Mouse (Mus musculus) cerebellum, postnatal 36 days (tissue): ENCODE measurements around the gene Ankrd40.

Experiments
- DNase-seq, 2 experiments: peaks; one replicate each; pipeline ENCODE4 v3.0.0; 2021 to 2022; ENCODE audit warnings: mixed read lengths in 2 of 2

Gene Ankrd40

GRCm38 (mm10) chr11:94327693-94328643, at the start of gene Ankrd40:
Ankrd40 (plus strand) TSS chr11:94328001.
- DNase-seq, result peak; percentile 97 to 98

- DNase-seq, result peak in 1 of 2 experiments; percentile 27
These were observed 46.3 kb upstream of the Ankrd40 start, which contains the start of gene Gm21885 for GRCm38 (mm10) chr11:94281199-94282181. Gm21885 (plus strand) TSS chr11:94281873.

DNA sequence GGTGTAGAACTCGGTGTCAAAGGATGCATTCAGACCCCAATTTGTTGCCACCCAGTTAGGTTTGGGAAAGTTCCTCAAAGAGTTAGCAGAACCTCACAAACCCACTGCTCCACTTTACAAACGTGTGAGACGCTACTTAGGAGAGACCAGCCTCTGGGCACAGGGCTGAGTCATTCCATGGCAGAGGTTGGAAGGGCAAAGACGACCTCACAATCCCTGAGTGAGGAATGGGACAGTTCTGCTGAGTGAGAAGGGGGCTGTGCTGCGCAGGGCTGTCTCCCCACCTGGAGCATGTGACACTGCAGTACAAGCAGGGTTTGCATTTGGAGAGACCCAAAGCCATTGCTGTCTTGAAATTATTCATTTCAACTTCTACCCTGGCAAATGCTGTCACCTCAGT, 45.5 kb upstream of the Ankrd40 start:
- no peak for DNase-seq

DNA sequence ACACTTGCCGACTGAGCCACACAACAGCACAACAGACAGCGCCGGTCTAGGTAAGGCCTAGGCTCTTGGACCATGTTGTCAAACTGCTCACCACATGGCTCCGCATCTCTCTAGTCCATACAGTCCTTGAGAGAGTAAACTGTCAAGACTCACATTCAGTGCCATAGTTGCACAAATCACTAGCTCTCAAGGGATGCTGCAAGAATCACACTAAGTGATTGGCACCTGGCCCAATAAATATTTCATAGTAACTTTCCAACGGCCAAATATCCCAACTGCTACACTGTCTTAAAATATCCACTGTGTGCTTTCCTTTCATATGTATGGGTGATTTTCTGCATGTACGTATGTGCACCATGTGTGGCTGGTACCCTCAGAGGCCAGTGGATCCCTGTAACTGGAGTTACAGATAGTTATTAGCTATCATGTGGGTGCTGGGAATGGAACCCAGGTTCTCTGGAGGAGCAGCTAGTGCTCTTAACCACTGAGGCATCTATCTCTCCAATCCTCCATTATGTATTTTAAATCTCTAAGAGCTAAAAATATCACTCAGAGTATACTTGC, 44.2 kb upstream of the Ankrd40 start:
- no peak for DNase-seq

- DNase-seq, result no peak
These were observed 41.8 kb upstream of the Ankrd40 start for GRCm38 (mm10) chr11:94285886-94286574.

DNA sequence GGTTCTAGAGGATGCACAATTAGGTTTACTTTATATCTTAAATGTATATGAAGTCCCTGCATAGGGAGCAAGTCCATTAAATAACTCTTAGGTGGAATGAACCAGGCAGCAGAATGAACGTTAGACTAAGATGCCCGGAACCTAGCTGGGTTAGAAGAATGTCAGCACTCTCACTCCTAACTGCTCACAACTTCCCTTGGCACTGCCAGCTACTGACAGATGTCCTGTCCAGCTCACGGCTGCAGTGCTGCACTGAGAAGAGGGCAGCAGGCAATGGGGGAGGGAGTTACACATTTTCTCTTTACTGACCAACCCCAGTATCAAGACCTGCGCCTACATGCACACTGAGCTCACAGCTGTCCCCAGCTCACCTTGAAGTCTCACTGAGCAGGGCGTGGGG, 40.7 kb upstream of the Ankrd40 start:
- DNase-seq, result no peak

DNA sequence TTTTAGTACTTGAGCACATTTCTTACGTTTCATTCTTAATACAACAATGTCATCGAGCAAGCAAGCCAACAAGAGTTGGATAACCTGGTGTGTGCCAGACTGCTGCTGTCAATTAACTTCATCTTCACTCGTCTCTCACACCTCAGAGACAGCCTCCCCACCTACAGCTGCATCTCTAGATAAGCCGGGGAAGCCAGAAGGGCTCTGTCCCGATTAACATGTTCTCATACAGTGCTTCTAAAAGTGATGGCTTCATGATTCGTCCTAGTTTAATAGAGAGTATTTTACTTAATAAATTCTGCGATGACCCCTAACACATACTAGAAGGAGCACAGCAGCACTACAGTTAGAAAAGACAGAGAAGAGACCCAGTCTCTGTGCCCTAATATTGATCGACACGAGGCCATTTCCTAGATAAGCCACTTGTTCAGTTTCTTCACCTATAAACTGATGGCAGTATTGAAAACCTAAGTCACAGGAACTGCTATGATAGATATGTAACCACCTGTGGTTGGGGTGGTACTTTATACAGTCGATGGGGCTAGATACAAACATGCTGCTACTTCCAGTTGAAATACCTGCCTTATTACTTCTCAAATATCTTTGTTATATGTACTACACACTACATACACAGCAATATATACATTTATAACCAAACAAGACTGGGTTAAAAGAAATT, 37.6 kb upstream of the Ankrd40 start:
- no peak for DNase-seq

DNA sequence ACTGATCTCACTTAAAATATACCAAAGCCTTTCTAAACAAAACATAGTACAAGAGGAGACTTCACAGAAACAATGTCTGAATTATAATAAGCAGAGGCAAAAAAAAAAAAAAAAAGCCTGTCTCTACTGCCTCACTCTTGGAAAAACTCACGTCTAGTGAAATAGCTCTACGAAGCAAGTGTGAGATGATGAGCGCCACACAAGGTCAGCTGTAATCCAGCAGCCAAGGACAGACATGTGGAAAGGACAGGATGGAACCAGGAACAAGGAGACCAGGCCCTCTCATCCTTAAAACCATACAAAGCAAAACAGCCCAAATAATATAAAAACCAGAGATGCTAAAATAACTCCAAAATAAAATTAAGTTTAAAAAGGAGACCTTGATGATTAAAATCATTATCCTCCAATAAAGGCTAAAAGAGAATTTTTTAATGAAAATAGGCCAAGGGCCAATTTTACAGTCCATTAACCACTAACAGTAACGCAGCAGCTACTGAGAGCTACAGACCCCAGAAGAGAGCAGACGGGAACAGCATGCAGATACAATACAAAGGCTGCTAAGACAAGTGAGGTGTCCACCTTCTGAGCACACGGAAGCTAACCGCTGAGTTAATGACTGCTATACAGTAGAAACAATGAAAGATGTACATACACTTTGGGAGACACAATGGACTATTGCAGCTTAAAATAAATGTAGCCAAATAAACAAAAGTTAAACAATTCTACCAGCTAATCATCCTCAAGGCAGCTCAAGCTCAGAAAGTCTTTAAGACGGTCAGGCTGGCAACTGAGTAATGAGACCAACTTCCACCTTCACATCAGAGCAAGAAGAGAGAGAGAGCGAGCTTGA, 32.6 kb upstream of the Ankrd40 start:
- no peak for DNase-seq

GRCm38 (mm10) chr11:94312733-94313132, 15.1 kb upstream of the Ankrd40 start:
- DNase-seq, result no peak

- no peak for DNase-seq
These were observed 13.6 kb upstream of the Ankrd40 start for GRCm38 (mm10) chr11:94314098-94314652.

DNA sequence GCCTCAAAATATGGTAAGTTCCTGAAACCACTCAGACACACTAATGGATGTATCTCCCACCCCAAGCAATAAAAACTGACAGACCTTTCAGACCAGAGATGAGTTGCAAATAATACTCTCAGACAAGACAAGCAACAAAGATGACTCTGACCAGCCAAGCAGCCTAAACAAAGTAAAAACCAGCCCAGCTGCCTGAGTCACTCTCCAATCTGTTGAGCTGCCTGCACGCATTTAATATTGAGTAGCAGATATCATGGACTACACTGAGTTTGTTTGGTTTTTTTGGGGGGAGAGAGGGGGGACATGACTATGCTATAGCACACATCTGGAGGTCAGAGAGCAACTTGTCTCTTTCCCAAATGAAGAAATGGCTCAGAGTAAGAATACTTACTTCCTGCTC, 12.5 kb upstream of the Ankrd40 start:
- DNase-seq, result no peak

DNA sequence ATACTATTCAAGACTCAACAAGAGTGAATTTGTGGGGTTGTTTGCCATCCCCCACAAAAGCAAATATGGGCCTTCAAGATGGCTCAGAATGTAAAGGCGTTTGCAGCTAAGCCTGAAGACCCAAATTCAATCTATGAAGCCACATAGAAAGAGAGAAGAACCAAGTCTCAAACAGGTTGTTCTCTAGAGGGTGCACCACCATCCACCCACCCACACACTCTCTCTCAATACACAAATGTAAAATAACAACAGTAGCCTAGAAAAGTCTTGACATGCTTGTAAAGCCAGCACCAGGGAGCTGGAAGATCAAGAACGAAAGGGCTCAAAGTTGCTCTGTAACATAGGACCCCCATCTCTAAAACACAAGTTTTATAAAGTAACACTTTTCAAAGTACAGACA, 11.3 kb upstream of the Ankrd40 start:
- DNase-seq, result no peak

DNA sequence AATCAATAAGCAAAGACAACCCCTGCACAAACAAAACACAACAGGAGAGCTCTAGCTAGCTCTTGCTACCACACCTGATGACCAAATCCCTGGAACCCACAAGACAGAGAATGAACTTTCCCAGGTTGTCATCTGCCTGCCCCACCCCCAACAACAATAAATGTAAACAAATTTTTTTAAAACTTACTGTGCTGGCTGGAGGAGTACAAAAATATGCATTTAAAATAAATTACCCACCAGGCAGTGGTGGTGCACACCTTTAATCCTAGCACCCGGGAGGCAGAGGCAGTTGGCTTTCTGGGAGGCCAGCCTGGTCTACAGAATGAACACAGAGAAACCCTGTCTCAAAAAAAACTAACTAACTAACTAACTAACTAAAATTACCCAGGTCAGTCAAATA, 10.8 kb upstream of the Ankrd40 start:
- no peak for DNase-seq

DNA sequence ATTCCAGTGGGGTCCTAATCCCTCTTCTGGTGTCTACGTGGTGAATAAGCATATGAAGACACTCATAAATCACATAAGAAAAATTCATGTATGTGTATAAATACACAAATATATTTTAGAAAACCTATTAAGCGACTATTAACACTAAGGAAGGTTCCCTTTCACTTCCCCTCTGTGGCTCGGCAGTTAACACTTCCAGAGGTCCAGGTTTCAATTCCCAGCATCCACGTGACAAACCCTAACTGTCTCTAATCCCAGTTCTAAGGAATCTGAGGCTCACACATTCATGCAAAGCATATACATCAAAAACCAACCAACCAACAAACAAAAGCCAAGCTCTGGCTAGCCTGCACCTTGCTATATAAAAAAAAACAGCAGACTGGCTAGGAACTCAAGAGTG, 10.3 kb upstream of the Ankrd40 start:
- DNase-seq, result no peak

GRCm38 (mm10) chr11:94318056-94318455, 9.7 kb upstream of the Ankrd40 start:
- no peak for DNase-seq

DNA sequence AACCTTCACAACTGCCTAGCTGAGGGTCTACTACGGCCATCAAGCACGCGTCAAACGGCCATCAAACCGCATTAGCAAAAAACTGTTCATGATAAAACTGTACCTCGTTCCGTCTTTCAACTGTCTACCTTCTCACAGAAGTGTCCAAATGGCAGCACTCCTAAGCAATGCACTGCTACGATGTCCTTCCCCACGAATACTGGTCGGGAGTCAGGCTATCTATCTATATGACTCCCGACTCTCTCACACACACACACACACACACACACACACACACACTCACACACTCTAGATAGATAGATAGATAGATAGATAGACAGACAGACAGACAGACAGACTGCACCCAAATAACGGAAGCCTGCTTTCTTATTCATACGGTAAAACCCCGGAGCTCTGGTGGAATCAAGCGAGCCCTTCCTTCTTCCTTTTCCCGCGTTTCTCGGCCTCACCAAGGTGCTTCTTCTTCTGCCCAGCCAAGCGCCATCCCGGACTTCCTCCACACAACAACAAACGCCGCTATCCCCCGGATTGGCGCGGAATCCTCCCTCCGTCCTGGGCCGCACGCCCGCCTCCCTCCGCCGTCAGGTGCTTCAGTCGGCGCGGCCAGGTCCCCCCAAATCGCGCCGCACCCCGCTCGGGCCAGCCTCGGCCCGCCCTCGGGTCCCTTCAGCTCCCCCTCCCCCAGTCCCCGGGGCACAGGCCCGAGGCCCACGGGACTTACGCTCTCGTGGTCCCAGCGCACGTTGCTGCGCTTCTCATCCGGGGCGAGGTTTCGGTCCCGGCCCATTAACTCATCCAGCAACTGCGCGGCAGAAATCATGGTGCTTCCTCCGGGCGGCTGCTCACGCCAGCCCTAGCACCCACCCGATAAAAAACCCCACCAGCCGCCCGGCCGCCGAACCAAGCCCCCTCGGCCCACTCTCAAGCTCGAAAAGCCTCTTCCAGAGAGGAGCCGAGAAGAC, 6.6 kb upstream of the Ankrd40 start:
- DNase-seq, result peak in 1 of 2 experiments; percentile 69

GRCm38 (mm10) chr11:94321931-94322400, 5.8 kb upstream of the Ankrd40 start, which contains the start of gene Luc7l3:
Luc7l3 (minus strand) TSS chr11:94321988.
- peak; percentile 97 for DNase-seq

DNA sequence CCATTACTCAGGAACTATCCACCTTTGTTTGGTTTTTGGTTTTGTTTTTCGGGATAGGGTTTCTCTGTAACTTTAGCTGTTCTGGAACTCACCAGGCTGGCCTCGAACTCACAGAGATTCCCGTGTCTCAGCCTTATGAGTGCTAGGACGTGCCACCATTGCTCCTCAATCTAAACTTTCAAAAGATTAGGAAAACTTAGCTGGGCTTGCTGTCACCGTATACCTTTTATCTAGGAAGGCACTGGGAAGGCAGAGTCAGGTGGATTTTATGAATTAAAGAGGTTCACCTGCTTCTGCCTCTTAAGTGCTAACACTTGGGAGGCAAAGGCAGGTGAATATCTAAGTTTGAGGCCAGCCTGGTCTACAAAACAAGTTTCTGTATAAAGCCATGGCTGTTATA, 5.2 kb upstream of the Ankrd40 start:
- DNase-seq, result no peak
